Mouse (Mus musculus): ENCODE data around the gene Egfl7.

Egfl7 gene

GRCm38 (mm10) chr2:26611054-26611453 is 31.2 kb downstream of the Egfl7 start:
- in situ Hi-C loops (cut with MseI, MboI) = no loop called here

GRCm38 (mm10) chr2:26611896-26612295 is 32.1 kb downstream of the Egfl7 start:
- in situ Hi-C loops (cut with MseI, MboI) = no loop called here

- in situ Hi-C loops (cut with MseI, MboI) = no loop called here
These were observed 35.1 kb downstream of the Egfl7 start for GRCm38 (mm10) chr2:26614903-26615302.

- in situ Hi-C loops (cut with MseI, MboI) = no loop called here
These were observed 35.8 kb downstream of the Egfl7 start for GRCm38 (mm10) chr2:26615459-26616124.

- in situ Hi-C loops (cut with MseI, MboI) = no loop called here
These were observed 37.5 kb downstream of the Egfl7 start for GRCm38 (mm10) chr2:26617331-26617730.

GRCm38 (mm10) chr2:26617928-26618327 is 38.1 kb downstream of the Egfl7 start:
- in situ Hi-C loops (cut with MseI, MboI) = no loop called here

GRCm38 (mm10) chr2:26621246-26621645 is 41.4 kb downstream of the Egfl7 start:
- in situ Hi-C loops (cut with MseI, MboI) = no loop called here

GRCm38 (mm10) chr2:26622984-26623383 is 43.2 kb downstream of the Egfl7 start:
- in situ Hi-C loops (cut with MseI, MboI) = no loop called here

GRCm38 (mm10) chr2:26625419-26625818 is 45.6 kb downstream of the Egfl7 start:
- in situ Hi-C loops (cut with MseI, MboI) = no loop called here

GRCm38 (mm10) chr2:26626081-26626480 is 46.3 kb downstream of the Egfl7 start:
- in situ Hi-C loops (cut with MseI, MboI) = no loop called here

- in situ Hi-C loops (cut with MseI, MboI) = no loop called here
These were observed 48.3 kb downstream of the Egfl7 start, which contains the start of gene Fam69b for GRCm38 (mm10) chr2:26627921-26628739. TSS of gene Fam69b (plus strand) at chr2:26628457.

- in situ Hi-C loops (cut with MseI, MboI) = no loop called here
These were observed 49.1 kb downstream of the Egfl7 start for GRCm38 (mm10) chr2:26628792-26629437.

- in situ Hi-C loops (cut with MseI, MboI) = no loop called here
These were observed 53.0 kb downstream of the Egfl7 start for GRCm38 (mm10) chr2:26632541-26633395.

GRCm38 (mm10) chr2:26633953-26634530 is 54.2 kb downstream of the Egfl7 start:
- in situ Hi-C loops (cut with MseI, MboI) = no loop called here

GRCm38 (mm10) chr2:26634629-26635488 is 55.0 kb downstream of the Egfl7 start:
- in situ Hi-C loops (cut with MseI, MboI) = no loop called here

GRCm38 (mm10) chr2:26635489-26636324 is 55.9 kb downstream of the Egfl7 start:
- in situ Hi-C loops (cut with MseI, MboI) = no loop called here

GRCm38 (mm10) chr2:26636325-26636635 is 56.5 kb downstream of the Egfl7 start:
- in situ Hi-C loops (cut with MseI, MboI) = no loop called here

GRCm38 (mm10) chr2:26637316-26637932 is 57.6 kb downstream of the Egfl7 start:
- in situ Hi-C loops (cut with MseI, MboI) = no loop called here

- in situ Hi-C loops (cut with MseI, MboI) = no loop called here
These were observed 58.2 kb downstream of the Egfl7 start for GRCm38 (mm10) chr2:26638039-26638438.
